Mouse (Mus musculus) ES-Bruce4 (cell line): ENCODE measurements around the gene Odf2l. TPM values are rescaled to one million over a fixed set of nuclear protein-coding genes. Genes with fewer than 3 reads are reported as not detected.

Experiments used
- H3K27ac ChIP-seq: 2 replicates; pipeline ENCODE4 v1.5.1; 2012; ENCODE audit warnings: low read length, inconsistent platforms; ENCODE audit not compliant: insufficient read depth
- H3K27me3 ChIP-seq: 2 replicates; pipeline ENCODE4 v1.6.1; 2012; ENCODE audit warnings: mild to moderate bottlenecking, low read length, inconsistent platforms; ENCODE audit not compliant: control insufficient read depth, poor library complexity, insufficient read depth, severe bottlenecking
- H3K36me3 ChIP-seq: 2 replicates; pipeline ENCODE4 v1.6.1; 2012; ENCODE audit warnings: inconsistent platforms, mild to moderate bottlenecking, low read length, moderate library complexity; ENCODE audit not compliant: control insufficient read depth, poor library complexity, insufficient read depth, severe bottlenecking
- H3K4me1 ChIP-seq: one replicate; pipeline ENCODE4 v1.8.1; 2011; ENCODE audit warnings: low read length; ENCODE audit not compliant: control insufficient read depth, insufficient read depth
- H3K4me3 ChIP-seq: 2 replicates; pipeline ENCODE4 v1.5.1; 2011; ENCODE audit warnings: low read depth, mild to moderate bottlenecking, low read length
- H3K9ac ChIP-seq: 2 replicates; pipeline ENCODE4 v1.6.1; 2012; ENCODE audit warnings: low read depth, mild to moderate bottlenecking, inconsistent platforms; ENCODE audit not compliant: poor library complexity, severe bottlenecking
- H3K9me3 ChIP-seq: replicated peaks from 2 replicates; pipeline ENCODE4 v1.6.1; 2012; ENCODE audit warnings: mild to moderate bottlenecking, low read length, inconsistent platforms; ENCODE audit not compliant: control insufficient read depth, poor library complexity, insufficient read depth, severe bottlenecking
- CTCF ChIP-seq: IDR thresholded peaks from one replicate; pipeline ENCODE4 v1.8.1; 2011; ENCODE audit warnings: low read depth, low read length
- EP300 ChIP-seq: IDR thresholded peaks from 2 replicates; pipeline ENCODE4 v1.6.1; 2011; ENCODE audit warnings: low read depth, low read length; ENCODE audit not compliant: insufficient read depth
- POLR2A ChIP-seq: IDR thresholded peaks from one replicate; pipeline ENCODE4 v1.8.1; 2011; ENCODE audit warnings: low read length; ENCODE audit not compliant: insufficient read depth
- polyA plus RNA-seq: library from polyadenylated mRNA; stranded (reverse); fragments of >200 nt; gene quantifications from 2 replicates; pipeline ENCODE4 v1.2.4, GENCODE M21; 2011; ENCODE audit warnings: low read depth; ENCODE audit not compliant: missing spikeins, insufficient read depth, insufficient read length

Gene Odf2l
- 58.9 and 61.3 TPM in 2 replicates for polyA plus RNA-seq

DNA sequence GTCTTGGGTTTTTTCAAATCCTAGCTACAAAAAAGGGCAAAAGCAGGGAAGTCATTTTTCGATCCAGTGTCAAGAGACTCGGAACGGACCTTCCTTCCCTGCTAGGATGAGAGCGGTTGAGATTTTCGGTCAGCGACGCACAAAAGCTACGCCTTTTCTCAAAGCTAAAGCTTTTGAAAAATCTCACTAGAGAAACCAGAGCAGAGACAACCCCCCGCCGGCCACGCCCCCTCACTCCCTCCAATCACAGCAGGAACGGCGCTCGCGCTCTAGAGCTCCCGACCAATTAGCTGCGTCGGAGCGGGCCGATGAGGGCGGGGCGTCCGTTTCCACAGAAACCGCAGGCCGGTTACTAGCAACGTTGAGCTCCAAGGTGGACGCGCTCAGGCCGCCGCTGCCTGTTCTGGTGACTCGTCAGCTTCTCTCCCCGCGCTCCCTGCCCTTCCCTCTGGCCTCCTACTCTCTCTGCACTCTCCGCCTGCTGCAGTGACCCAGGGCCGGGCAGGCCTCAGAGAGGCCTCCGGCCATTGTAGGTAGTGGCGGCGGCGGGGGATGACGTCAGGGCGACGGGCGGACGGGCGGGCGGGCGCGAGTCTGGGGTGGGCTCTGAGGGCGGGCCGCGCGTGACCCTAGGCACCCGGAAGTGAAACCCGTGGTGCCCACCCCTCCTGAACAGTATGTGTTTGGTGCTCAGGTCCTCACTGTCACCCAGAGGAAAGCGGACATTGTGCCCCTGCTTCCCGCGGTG is at the start of gene Odf2l:
TSS of gene Odf2l (plus strand) at position 335 of the 748 bp plus-strand sequence.
- no peaks in the 10 kb centered on the region; the same call in 1 of the 2 replicates for H3K9me3 ChIP-seq
- no peaks in the 10 kb centered on the region for H3K27me3 ChIP-seq
- H3K9ac ChIP-seq: peak within 1 kb of the TSS; percentile 53
- no peak for TF ChIP-seq CTCF
- no peak for TF ChIP-seq POLR2A
- TF ChIP-seq EP300: no peak
- H3K4me3 ChIP-seq: peak within 1 kb of the TSS; percentile 75
- H3K36me3 ChIP-seq: no peaks in the 10 kb centered on the region
- no peaks in the 10 kb centered on the region for H3K4me1 ChIP-seq
- H3K27ac ChIP-seq: peak within 1 kb of the TSS; percentile 42; the same call in 1 of the 2 replicates

GRCm38 (mm10) chr3:145068964-145069363 is 49.4 kb upstream of the Odf2l start:
- TF ChIP-seq POLR2A: no peak
- no peak for TF ChIP-seq CTCF
- TF ChIP-seq EP300: no peak
- no peaks in the 10 kb centered on the region for H3K27me3 ChIP-seq
- no peak overlapping the region for H3K4me3 ChIP-seq
- no peaks in the 10 kb centered on the region for H3K36me3 ChIP-seq
- H3K9ac ChIP-seq: no peak overlapping the region
- no peak overlapping the region for H3K27ac ChIP-seq
- H3K9me3 ChIP-seq: no peaks in the 10 kb centered on the region
- no peaks in the 10 kb centered on the region for H3K4me1 ChIP-seq

DNA sequence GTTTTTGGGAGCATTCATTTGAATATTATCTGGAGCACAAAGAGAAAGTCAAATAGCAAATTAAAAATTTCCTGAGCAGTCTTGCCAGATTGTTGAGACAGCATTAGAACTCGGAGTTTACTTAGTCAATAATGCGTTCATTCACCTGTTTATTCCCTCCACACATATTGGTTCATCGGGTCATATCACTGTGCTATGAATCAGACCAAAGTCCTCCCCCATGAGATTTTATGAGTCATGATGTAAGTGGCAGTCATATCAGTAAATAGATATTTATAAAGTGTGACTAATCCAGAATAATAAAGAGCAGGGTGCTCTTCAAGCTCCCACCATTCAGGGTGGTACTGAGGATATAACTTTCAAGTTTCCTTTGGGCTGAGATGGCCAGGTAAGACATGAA is 46.0 kb upstream of the Odf2l start:
- TF ChIP-seq CTCF (no peak), POLR2A (no peak), EP300 (no peak)
- H3K4me1 ChIP-seq: no peaks in the 10 kb centered on the region
- no peaks in the 10 kb centered on the region for H3K36me3 ChIP-seq

DNA sequence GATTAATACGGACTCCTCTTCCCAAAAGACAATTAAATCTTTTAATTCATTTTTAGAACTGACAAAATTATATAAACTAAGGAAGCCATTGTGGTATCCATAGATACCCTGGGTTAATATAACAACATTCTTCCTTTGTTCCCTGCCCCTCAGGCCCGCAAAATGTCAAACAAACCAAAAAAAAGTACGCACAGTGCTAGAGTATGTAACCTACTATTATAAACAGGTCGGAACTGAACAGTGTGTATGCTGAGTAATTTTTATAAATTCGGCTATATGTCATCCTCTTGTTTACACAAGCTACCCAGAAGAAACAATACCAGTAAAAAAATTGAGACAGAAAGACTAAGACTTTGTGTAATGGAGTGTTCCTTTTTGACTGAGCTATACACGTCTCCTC is 40.0 kb upstream of the Odf2l start:
- TF ChIP-seq POLR2A: no peak
- no peak for TF ChIP-seq EP300
- TF ChIP-seq CTCF: no peak
- H3K27me3 ChIP-seq: no peaks in the 10 kb centered on the region
- no peaks in the 10 kb centered on the region for H3K9me3 ChIP-seq
- H3K4me1 ChIP-seq: no peaks in the 10 kb centered on the region
- no peak overlapping the region for H3K9ac ChIP-seq
- no peaks in the 10 kb centered on the region for H3K36me3 ChIP-seq
- no peak overlapping the region for H3K27ac ChIP-seq
- H3K4me3 ChIP-seq: no peak overlapping the region

More for the DNA sequence above, 46.0 kb upstream of the Odf2l start:
- Histone ChIP-seq H3K27me3 (no peaks in the 10 kb centered on the region), H3K27ac (no peak overlapping the region), H3K4me3 (no peak overlapping the region), H3K9ac (no peak overlapping the region), H3K9me3 (no peaks in the 10 kb centered on the region)

- Histone ChIP-seq H3K9me3 (no peaks in the 10 kb centered on the region), H3K4me1 (no peaks in the 10 kb centered on the region), H3K4me3 (no peak overlapping the region), H3K27ac (no peak overlapping the region), H3K36me3 (no peaks in the 10 kb centered on the region), H3K27me3 (no peaks in the 10 kb centered on the region), H3K9ac (no peak overlapping the region)
- TF ChIP-seq EP300: no peak
- TF ChIP-seq CTCF: no peak
- TF ChIP-seq POLR2A: no peak
Observed at GRCm38 (mm10) chr3:145080904-145081303, 37.5 kb upstream of the Odf2l start.

DNA sequence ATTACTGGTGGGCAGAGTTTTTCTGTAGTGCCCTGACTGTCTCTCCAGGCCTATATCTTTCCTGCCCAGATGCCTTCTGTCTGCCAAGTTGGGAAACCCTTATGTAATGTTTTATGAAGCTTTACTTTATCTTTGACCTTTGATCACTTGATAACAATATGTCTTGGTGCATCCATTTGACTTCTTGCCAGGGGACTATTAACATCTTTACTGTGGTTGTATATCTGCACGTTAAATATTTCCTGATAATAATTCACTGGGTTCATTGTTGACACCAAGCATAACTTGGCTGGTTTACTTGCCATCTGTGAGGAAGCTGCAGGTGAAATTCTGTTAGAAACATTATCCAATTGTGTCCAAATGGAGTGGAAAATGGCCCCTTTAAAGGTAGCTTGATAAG is 35.3 kb upstream of the Odf2l start:
- Histone ChIP-seq H3K4me3 (no peak overlapping the region), H3K9me3 (no peaks in the 10 kb centered on the region; the same call in 1 of the 2 replicates), H3K36me3 (no peaks in the 10 kb centered on the region), H3K27me3 (no peaks in the 10 kb centered on the region), H3K4me1 (no peaks in the 10 kb centered on the region), H3K27ac (no peak overlapping the region), H3K9ac (no peak overlapping the region)
- no peak for TF ChIP-seq POLR2A
- TF ChIP-seq EP300: no peak
- no peak for TF ChIP-seq CTCF
